Mouse (Mus musculus) left cerebral cortex, adult 8-10 months (tissue): ENCODE results near the gene Sema6d. TPM values are rescaled to one million over a fixed set of nuclear protein-coding genes. Genes with fewer than 3 reads are reported as not detected.

Experiments
- DNase-seq, 2 experiments: peaks; one replicate each; pipeline ENCODE4 v3.0.0; 2022; ENCODE audit warnings: low spot score in 2 of 2
- total RNA-seq, 4 experiments: library from RNA; stranded (reverse); gene quantifications; 2 replicates each; pipeline ENCODE4 v1.2.4; 2022

Gene Sema6d
- total RNA-seq, 4 experiments from 2014 or later, result 49.1 to 53.4 (median 50.4) TPM

DNA sequence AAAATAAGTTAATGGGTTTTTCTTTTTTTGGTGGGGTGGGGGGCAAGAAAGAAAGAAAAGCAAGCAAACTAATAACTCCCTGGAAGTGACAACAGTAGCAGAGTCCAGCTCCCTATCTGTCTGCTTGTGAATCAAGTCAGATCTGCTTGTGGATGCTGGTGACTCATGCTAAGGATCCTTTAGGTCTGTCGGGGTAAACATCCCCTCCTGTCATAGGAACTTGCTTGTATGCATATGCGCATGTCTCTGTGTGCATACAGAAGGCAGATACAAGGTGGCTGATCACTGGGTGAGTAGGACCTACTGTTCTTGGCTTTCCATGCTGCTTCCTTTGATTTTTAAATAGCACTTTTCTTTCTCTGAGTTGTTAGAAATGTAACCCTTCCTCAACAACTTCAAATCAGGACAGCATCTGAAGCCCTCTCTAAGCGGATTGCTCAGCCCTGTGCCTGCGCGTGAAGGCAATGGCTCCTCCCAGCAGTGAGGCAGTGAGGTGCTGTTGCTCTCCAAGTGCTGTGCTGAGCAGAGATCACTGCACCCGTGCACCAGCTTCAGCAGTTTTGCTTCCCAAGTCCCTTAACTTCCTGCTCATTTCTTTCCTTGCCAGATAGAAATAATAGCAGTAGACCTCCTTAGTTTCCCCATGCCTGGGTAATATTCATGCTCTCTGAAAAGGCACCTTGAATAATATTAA, 550.9 kb downstream of the Sema6d start:
- no peak for DNase-seq

DNA sequence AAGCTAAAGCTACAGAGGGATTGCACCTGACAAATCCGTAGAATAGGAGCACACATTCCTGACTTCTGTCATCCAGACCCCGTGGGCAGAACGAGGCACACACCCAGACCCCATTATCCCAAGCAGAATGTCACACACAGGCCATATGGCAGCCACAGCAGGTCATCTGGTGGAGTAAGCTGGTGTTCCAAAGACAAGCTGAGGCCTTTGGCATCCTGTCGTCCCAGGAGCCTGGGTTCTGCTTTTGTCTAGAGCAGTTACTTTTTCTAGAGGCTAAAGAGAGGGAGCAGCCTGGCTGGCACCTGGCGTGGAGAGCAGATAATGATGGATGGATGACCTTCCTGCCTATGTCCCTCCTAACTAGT, 551.4 kb downstream of the Sema6d start:
- no peak for DNase-seq

DNA sequence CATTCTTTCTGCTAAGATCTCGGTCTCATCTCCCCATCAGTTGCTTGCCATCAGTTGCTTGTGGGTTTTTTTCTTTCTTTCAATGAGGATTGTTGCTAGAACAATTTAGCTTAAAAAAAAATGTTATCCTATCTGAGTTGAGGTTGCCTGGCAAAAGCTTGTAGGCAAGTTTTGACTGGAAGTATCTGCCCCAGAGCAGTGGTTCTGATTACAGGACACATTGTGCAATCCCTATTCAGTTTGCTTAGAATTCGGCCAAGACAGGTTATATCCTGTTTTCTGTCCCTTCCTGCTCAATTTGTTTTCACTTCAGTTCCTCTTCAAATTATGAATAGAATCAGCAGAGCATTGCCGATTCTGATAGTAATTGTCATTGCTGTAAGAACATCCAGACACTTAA, 552.4 kb downstream of the Sema6d start:
- no peak for DNase-seq

DNA sequence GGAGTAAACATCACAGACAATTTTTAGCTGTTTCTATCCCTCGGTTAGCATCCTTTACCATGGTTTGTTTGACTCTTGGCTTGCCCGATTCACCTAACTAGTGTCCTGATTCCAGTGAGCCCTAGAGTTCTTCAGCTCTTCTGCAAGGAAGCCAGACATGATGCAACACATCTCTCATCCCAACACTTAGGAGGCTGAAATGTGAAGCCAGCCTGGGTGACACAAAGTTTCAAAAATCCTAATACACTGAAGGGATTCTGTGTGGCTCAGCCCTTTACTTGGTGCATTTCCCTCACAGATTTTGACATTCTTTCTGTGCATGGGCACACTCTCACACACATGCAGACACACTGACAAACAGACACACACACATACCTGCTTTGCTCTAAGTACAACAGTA, 560.8 kb downstream of the Sema6d start:
- DNase-seq, result no peak

DNA sequence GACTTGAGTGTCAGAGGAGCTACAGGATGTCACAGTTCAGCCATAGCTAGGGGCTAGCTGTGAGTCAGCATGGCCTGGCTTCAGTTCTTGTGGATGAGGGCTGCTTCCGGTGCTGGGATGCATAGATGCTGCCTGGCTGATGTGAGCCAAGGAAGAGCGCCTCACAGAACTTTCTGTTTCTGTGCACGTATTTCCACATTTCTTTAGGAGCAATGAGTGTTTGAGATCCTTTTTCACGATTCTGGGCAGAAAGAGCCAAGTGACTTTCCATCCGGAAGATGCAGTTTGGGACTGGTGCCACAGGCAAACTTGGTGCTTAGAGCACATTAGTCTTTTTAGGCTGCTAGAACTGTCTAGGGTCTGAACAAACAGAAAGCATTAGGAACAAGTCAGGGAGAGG, 561.4 kb downstream of the Sema6d start:
- DNase-seq, result no peak

DNA sequence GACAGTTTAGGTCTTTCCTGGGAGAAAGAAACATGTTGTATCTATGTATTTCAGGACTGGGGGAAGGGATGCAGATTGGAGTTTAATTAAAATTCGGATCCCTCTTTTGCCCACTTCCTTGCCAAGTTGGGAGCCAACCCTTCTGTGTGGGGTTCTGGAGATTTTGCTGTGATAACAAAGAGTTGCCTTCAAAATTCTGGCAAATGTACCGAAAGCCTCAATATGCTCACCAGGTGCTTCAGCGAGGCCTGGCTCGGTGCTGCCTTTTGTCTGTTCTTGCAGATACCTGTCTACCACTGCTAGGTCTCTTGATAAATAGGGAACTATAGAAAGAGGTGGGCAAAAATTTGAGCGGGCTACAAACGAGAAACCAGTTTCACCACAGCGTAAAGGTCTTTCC, 563.4 kb downstream of the Sema6d start:
- no peak for DNase-seq

DNA sequence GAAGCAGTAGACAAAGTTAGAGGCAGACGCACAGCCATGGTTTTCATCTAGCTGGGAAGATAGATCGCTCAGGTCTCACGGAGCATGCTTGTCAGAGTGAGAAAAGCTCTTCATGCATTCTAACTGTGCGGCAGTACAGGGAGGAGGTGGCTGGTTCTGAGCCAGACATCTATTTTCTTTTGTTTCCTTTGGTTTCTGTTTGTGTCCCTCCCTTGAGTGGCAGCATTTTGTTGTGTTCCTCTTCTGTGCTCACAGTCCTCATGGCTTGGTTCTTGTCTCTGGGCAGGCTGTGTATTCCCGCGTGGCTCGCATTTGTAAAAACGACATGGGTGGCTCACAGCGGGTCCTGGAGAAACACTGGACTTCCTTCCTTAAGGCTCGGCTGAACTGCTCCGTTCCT, 567.6 kb downstream of the Sema6d start:
- no peak for DNase-seq

DNA sequence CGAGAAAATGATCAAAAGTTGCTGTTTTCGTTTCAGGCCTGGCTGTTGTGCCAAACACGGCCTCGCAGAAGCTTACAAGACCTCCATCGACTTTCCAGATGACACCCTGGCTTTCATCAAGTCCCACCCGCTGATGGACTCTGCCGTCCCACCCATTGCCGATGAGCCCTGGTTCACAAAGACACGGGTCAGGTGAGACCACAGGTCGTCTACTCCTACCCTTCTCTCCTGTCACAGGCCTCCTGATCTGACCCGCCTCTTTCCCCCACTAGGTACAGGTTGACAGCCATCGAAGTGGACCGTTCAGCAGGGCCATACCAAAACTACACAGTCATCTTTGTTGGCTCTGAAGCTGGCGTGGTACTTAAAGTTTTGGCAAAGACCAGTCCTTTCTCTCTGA, 568.6 kb downstream of the Sema6d start:
- no peak for DNase-seq

DNA sequence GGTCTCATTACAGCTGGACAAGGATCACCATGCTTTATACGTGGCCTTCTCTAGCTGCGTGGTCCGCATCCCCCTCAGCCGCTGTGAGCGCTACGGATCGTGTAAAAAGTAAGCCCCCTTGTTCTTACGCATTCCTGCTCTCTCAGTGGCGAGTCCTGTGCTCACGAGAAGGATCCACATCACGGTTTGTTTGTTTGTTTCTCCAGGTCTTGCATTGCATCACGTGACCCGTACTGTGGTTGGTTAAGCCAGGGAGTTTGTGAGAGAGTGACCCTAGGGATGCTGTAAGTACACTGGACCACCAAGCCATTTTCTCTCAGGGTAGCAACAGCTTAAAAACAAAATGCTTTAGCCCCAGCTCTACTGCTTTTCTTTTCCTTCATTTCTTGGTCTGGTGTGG, 569.8 kb downstream of the Sema6d start:
- DNase-seq, result no peak

DNA sequence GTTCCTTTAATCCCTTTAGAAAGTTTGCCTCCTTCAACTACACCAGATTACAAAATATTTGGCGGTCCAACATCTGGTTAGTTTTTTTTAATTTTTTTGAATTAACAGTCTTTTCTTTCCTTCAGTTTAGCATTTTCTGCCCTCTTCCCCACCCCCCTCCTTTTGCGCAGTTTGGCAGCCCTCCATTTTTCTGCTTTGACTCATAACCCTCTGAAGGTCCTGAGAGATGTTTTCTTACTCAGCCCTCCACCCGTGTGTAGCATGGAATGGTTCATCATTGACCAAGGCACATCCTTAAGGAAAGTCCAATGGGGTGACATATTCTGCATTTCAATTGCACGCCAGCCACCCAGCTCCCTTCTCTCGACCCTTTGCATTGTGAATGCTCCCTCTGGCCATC, 570.9 kb downstream of the Sema6d start:
- no peak for DNase-seq

DNA sequence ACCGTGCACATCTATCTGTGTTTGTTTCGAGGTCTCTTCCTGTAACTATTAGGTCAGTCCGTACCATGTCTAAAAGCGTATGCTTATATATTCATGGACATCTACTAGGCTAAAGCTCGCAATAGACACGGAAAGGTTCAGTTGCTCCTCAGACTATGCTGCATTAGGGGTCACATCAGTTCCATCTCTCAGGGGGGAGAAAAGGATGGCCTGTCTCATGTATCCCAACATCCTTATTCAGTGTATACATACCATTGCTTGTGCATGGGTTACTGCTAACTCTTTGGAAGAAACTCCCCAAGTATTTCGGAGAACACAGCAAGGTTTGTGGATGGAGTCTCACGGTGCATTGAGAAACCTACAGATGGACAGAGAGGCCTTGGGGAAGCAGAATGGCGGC, 571.5 kb downstream of the Sema6d start:
- no peak for DNase-seq

DNA sequence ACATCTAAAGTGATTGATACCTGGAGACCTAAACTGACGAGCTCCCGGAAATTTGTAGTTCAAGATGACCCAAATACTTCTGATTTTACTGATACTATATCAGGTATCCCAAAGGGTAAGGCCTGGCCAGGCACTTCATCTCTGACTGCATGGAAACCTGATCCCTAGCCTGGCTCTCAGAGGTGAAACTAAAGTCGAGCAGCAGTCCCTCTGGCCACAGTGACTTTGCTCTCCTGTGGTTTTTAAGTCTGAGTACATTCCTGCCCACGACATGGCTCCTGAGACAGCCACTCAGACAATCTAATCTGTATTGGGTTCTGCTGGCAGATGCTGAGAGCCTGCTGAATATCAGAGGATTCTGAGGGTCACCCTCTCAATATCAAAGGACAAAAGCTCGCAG, 572.5 kb downstream of the Sema6d start:
- DNase-seq, result no peak

DNA sequence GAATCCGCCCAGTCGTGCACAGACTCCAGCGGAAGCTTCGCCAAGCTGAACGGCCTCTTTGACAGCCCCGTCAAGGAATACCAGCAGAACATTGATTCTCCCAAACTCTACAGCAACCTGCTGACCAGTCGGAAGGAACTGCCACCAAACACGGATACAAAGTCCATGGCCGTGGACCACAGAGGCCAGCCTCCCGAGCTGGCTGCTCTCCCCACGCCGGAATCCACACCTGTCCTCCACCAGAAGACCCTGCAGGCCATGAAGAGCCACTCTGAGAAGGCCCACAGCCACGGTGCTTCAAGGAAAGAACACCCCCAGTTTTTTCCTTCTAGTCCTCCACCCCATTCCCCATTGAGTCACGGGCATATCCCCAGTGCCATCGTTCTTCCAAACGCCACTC, 574.4 kb downstream of the Sema6d start:
- DNase-seq, result no peak

DNA sequence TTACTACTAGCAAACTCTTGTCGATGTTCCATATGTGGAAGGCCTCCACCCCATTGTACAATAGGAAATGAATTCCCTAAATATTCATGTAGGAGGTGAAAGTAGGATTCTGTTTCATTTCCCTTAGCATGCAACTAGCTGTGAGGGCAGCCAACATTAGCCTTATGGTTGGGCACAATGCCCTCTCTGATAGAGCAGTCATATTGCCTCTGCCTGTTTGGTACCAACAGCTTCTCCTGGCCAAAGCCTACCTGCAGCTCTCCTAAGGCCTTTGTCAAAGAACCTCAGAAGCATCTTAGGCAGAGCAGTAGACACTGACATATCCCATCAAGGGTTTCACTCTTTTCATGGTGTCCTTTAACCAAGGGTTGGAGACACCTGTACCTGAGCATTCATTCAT, 578.7 kb downstream of the Sema6d start:
- no peak for DNase-seq

DNA sequence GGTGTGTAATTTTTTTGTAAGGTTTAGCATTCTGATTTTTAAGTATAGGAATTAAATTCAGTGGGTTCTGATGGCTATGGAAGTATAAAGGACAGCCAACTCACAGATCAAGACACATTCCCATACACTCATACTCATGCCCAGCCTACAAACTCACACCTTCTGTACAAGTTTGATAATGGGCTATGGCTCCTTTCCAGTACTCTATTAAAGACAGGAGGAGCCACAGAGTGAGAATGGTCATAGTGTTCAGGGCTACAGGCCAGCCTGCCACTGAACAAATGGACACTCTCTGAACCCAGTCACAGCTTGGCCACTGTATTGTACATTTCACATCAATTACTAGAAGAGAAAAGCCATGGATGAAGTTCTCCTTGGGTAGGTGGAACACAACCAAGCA, 583.3 kb downstream of the Sema6d start:
- no peak for DNase-seq

DNA sequence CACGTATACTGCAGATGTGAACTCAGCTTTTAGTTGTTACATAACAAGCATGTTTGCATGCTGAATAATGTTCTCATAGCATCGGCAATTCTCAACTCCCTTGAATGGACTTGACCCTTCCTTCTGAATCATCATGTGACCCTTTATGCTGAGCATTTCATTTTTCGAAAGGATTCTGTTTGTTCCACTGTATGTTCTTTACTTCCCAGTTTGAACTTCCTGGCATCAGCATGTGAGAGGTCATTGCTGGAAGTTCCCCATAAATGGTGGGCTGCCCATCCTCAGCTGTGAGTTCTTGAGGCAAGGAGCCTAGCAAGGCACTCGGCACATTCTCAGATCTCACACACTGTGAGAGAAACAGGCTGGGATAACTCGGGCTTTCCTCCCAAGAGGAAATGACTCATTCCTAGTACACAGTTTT, 594.7 kb downstream of the Sema6d start:
- no peak for DNase-seq

DNA sequence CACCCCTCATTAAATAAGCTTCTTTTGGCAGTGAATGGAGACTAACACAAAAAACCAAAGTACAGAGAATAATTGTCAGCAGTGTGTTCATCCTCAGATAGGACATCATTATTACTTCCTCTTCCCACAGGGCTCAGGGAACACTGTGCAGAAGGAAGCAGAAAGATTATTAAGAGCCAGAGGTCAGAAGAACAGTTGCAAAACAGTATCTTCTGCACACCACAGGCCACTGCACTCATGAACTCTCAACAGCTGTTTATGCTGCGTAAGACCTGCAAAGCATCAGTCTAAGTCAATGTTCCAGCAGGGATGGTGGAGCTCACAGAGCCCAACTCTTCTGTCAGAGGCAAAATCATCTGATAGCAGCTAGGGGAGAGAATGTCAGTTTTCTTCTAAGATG, 600.6 kb downstream of the Sema6d start:
- no peak for DNase-seq

DNA sequence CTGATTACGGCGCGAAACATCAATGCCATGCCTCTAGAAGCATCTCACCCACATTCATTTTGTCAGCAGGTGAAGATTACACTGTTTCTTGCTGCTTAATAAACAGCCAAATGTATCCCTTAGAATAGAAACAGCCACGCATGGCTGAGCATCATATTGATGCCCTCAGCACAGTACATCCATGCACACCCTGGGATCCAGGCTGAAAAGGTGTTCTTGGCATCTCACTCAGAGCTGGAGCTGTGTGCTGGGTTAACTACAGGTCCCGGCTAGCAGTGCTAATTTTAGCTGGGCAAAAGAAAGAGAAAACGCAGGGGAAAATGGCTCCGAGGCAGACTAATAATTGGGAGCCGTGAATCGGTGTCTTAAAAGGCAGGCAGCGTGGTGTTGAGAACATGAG, 612.9 kb downstream of the Sema6d start:
- no peak for DNase-seq

DNA sequence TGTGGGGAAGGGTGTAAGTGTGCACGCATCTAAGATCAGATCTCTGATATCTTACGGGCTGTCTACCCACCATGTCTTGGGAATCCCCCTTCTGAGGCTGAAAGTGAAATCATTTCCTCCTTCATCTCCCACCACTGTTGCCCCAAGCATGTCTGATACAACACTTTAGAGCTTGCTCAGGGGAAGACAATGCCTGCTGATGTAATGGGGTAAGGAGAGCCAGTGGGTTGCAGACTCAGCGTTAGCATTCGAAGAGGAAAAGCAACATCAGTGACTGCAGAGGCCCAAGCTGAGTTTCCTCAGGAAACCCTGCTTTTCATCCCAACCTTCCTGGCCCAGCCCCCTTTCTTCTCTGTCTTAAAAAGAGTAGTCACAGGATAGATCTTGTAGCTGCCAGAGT, 615.2 kb downstream of the Sema6d start:
- no peak for DNase-seq

DNA sequence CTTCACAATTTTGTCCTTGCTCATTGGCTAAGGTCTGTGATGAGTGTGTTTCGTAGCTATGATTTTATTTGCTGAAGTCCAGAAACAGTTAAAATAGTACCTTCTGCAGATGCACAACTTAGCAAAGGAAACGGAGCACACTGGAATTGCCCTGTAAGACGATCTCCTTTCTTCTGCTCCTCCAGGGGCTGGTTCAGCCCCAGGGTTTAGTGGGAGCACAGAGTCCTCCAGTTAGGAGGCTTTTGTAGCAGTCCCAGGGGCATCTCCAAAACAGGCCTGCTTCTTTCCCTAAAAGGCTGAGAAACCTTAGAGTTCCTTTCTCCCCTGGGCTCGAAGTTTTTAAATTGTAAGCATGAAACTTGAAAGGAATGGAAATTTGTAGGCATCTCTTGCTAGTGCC, 616.0 kb downstream of the Sema6d start:
- no peak for DNase-seq

DNA sequence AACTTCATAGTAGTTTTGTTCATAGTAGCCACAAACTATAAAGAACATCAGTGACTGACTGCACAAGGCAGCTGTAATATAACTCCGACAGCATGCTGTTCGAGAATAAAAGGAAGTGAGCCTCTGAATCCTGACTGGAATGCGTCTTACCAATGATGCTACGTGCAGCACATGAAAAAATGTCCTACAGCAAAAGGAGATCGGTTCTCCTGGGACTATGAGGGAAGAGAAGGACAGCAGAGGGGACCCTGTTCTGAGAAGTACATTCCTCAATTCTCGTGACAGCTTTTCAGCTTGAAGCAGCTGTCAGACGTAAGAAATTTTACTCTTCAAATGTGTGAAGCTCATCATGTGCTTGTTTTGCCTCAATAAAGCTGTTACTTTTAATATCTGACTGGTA, 617.1 kb downstream of the Sema6d start:
- DNase-seq, result no peak
